Mouse (Mus musculus) neural tube, embryonic 14.5 days (tissue): Measurements from ENCODE around the gene Cela2a. TPM values are rescaled to one million over a fixed set of nuclear protein-coding genes. Genes with fewer than 3 reads are reported as not detected.

Experiments used
- ATAC-seq: fragments of 200-750 bp; cut with Nextera tagmentation; 2 replicates; pipeline ENCODE4 v1.8.0; 2017; ENCODE audit warnings: low read depth, mild to moderate bottlenecking, moderate TSS enrichment, moderate library complexity
- H3K27ac ChIP-seq: fragments of 300-500 bp; sonication (generic); 2 replicates; pipeline ENCODE4 v1.5.1; 2014; ENCODE audit warnings: low read depth, mild to moderate bottlenecking, control low read depth, low read length, moderate library complexity, mixed read lengths
- H3K27me3 ChIP-seq: fragments of 300-500 bp; sonication (generic); 2 replicates; pipeline ENCODE4 v1.6.1; 2014; ENCODE audit warnings: low read length; ENCODE audit not compliant: control insufficient read depth, insufficient read depth
- H3K36me3 ChIP-seq: fragments of 300-500 bp; sonication (generic); 2 replicates; pipeline ENCODE4 v1.6.1; 2014; ENCODE audit warnings: low read length, mixed read lengths; ENCODE audit not compliant: control insufficient read depth, insufficient read depth
- H3K4me1 ChIP-seq: fragments of 300-500 bp; sonication (generic); 2 replicates; pipeline ENCODE4 v1.6.1; 2014; ENCODE audit warnings: low read length; ENCODE audit not compliant: control insufficient read depth, insufficient read depth
- H3K4me2 ChIP-seq: fragments of 300-500 bp; sonication (generic); 2 replicates; pipeline ENCODE4 v1.6.1; 2014; ENCODE audit warnings: mild to moderate bottlenecking, low read depth, low read length, control low read depth
- H3K4me3 ChIP-seq: fragments of 300-500 bp; sonication (generic); 2 replicates; pipeline ENCODE4 v1.5.1; 2014; ENCODE audit warnings: low read depth, low read length, control low read depth, mixed read lengths
- H3K9ac ChIP-seq: fragments of 300-500 bp; sonication (generic); replicated peaks from 2 replicates; pipeline ENCODE4 v1.6.1; 2014; ENCODE audit warnings: low read depth, mild to moderate bottlenecking, control low read depth, low read length, mixed read lengths
- H3K9me3 ChIP-seq: fragments of 300-500 bp; sonication (generic); 2 replicates; pipeline ENCODE4 v1.6.1; 2016; ENCODE audit warnings: low read length; ENCODE audit not compliant: control insufficient read depth
- WGBS: fragments of 180-500 bp; shearing (Covaris S2); extraction: QIAGEN DNeasy Blood & Tissue Kit; methylation state at CpG from one replicate; pipeline ENCODE4 v1.1.7; 2014; 5-methylcytosine and 5-hydroxymethylcytosine counted together
- polyA plus RNA-seq: library from polyadenylated mRNA; unstranded; fragments of >200 nt; fragmentation: Nextera tagmentation; extraction: Ambion mirVana; gene quantifications from 2 replicates; pipeline ENCODE4 v1.2.1, GENCODE M21; 2014

Cela2a gene
- polyA plus RNA-seq, 1 experiment from 2014 or later = not detected

GRCm38 (mm10) chr4:141831361-141831760 is 5.4 kb upstream of the Cela2a start:
- no peak overlapping the region for H3K27ac ChIP-seq
- H3K9me3 ChIP-seq = no peaks in the 10 kb centered on the region
- no peaks in the 10 kb centered on the region for H3K4me1 ChIP-seq
- H3K4me3 ChIP-seq = no peak overlapping the region
- WGBS = 85% methylated on average over 7 of the region's 7 CpGs
- no peak overlapping the region for H3K4me2 ChIP-seq
- H3K36me3 ChIP-seq = no peaks in the 10 kb centered on the region
- no peak for ATAC-seq
- no peaks in the 10 kb centered on the region; the same call in 1 of the 2 replicates for H3K27me3 ChIP-seq
- no peak overlapping the region for H3K9ac ChIP-seq

GRCm38 (mm10) chr4:141830381-141830780 is 4.4 kb upstream of the Cela2a start:
- Histone ChIP-seq H3K4me3 (no peak overlapping the region), H3K9me3 (no peaks in the 10 kb centered on the region), H3K9ac (no peak overlapping the region), H3K4me1 (no peaks in the 10 kb centered on the region), H3K27ac (no peak overlapping the region), H3K27me3 (no peaks in the 10 kb centered on the region; the same call in 1 of the 2 replicates), H3K36me3 (no peaks in the 10 kb centered on the region), H3K4me2 (no peak overlapping the region)
- 62% methylated on average over 11 of the region's 11 CpGs for WGBS
- ATAC-seq = no peak

- 78% methylated on average over 4 of the region's 4 CpGs for WGBS
- Histone ChIP-seq H3K27ac (no peak overlapping the region), H3K36me3 (no peaks in the 10 kb centered on the region), H3K9ac (no peak overlapping the region), H3K4me1 (no peaks in the 10 kb centered on the region), H3K27me3 (no peaks in the 10 kb centered on the region; the same call in 1 of the 2 replicates), H3K4me3 (no peak overlapping the region), H3K4me2 (no peak overlapping the region), H3K9me3 (no peaks in the 10 kb centered on the region)
- ATAC-seq = no peak
Observed at GRCm38 (mm10) chr4:141828177-141828576, 2.2 kb upstream of the Cela2a start.

GRCm38 (mm10) chr4:141827401-141827800 is 1.4 kb upstream of the Cela2a start:
- Histone ChIP-seq H3K27me3 (no peaks in the 10 kb centered on the region; the same call in 1 of the 2 replicates), H3K4me2 (no peak overlapping the region), H3K9ac (no peak overlapping the region), H3K4me3 (no peak overlapping the region), H3K36me3 (no peaks in the 10 kb centered on the region), H3K4me1 (no peaks in the 10 kb centered on the region), H3K27ac (no peak overlapping the region), H3K9me3 (no peaks in the 10 kb centered on the region)
- no peak for ATAC-seq
- 88% methylated on average over 2 of the region's 2 CpGs for WGBS

- H3K27me3 ChIP-seq = no peaks in the 10 kb centered on the region; the same call in 1 of the 2 replicates
- no peaks in the 10 kb centered on the region for H3K4me1 ChIP-seq
- WGBS = 69% methylated on average over 3 of the region's 3 CpGs
- H3K4me2 ChIP-seq = no peak overlapping the region
- no peak overlapping the region for H3K27ac ChIP-seq
- H3K9ac ChIP-seq = no peak overlapping the region
- H3K4me3 ChIP-seq = no peak overlapping the region
- ATAC-seq = no peak
- no peaks in the 10 kb centered on the region for H3K36me3 ChIP-seq
- no peaks in the 10 kb centered on the region for H3K9me3 ChIP-seq
Observed at GRCm38 (mm10) chr4:141822979-141823378, 3.0 kb downstream of the Cela2a start.

GRCm38 (mm10) chr4:141822089-141822488 is 3.9 kb downstream of the Cela2a start:
- ATAC-seq = no peak
- H3K27me3 ChIP-seq = no peaks in the 10 kb centered on the region
- no peaks in the 10 kb centered on the region for H3K4me1 ChIP-seq
- 78% methylated on average over 10 of the region's 10 CpGs for WGBS
- H3K4me2 ChIP-seq = no peak overlapping the region
- no peaks in the 10 kb centered on the region for H3K36me3 ChIP-seq
- no peaks in the 10 kb centered on the region for H3K9me3 ChIP-seq
- no peak overlapping the region for H3K27ac ChIP-seq
- H3K4me3 ChIP-seq = no peak overlapping the region
- no peak overlapping the region for H3K9ac ChIP-seq

GRCm38 (mm10) chr4:141821178-141821577 is 4.8 kb downstream of the Cela2a start:
- Histone ChIP-seq H3K27me3 (no peaks in the 10 kb centered on the region), H3K36me3 (no peaks in the 10 kb centered on the region), H3K4me1 (no peaks in the 10 kb centered on the region), H3K27ac (no peak overlapping the region), H3K4me3 (no peak overlapping the region), H3K4me2 (no peak overlapping the region), H3K9ac (no peak overlapping the region), H3K9me3 (no peaks in the 10 kb centered on the region)
- WGBS = 77% methylated on average over 3 of the region's 3 CpGs
- no peak for ATAC-seq

- no peak for ATAC-seq
- no peaks in the 10 kb centered on the region for H3K36me3 ChIP-seq
- H3K4me2 ChIP-seq = no peak overlapping the region
- 95% methylated on average over 7 of the region's 7 CpGs for WGBS
- H3K9me3 ChIP-seq = no peaks in the 10 kb centered on the region
- no peak overlapping the region for H3K27ac ChIP-seq
- H3K4me1 ChIP-seq = no peaks in the 10 kb centered on the region
- no peaks in the 10 kb centered on the region for H3K27me3 ChIP-seq
- H3K4me3 ChIP-seq = no peak overlapping the region
- no peak overlapping the region for H3K9ac ChIP-seq
Observed at GRCm38 (mm10) chr4:141819316-141819715, 6.6 kb downstream of the Cela2a start.

GRCm38 (mm10) chr4:141818861-141819260 is 7.1 kb downstream of the Cela2a start:
- no peaks in the 10 kb centered on the region for H3K36me3 ChIP-seq
- no peaks in the 10 kb centered on the region for H3K27me3 ChIP-seq
- H3K4me1 ChIP-seq = no peaks in the 10 kb centered on the region
- no peak overlapping the region for H3K9ac ChIP-seq
- H3K4me2 ChIP-seq = no peak overlapping the region
- no peak for ATAC-seq
- no peaks in the 10 kb centered on the region for H3K9me3 ChIP-seq
- 88% methylated on average over 13 of the region's 13 CpGs for WGBS
- H3K4me3 ChIP-seq = no peak overlapping the region
- H3K27ac ChIP-seq = no peak overlapping the region
